Mouse (Mus musculus): ENCODE measurements around the gene Rusc2.

Rusc2 gene

GRCm38 (mm10) chr4:43384541-43384940 lies 2.8 kb downstream of the Rusc2 start:
- no peak for DNase-seq (ENCODE audit: low read depth)

- DNase-seq (ENCODE audit: low read depth) = no peak
These were observed 5.2 kb downstream of the Rusc2 start for GRCm38 (mm10) chr4:43386932-43387331.

DNA sequence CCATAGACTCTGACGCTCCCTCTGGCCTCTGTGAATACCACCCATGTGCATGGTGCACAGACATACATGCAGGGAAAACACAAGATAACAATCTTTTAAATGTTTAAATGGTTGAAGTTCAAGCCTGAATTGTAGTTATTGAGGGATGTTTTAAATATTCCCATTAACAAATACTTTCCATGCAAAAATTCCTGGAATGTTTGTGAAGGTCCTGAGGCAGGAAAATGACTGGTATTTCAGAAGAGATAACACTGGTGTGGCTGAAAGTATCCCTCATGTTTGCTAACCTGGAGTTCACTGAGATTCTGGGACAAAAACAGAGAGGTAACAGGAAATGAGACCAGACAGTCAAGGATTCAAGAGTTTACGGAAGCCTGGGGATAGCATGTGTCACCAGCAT lies 7.6 kb downstream of the Rusc2 start:
- no peak for DNase-seq (ENCODE audit: low read depth)

GRCm38 (mm10) chr4:43389845-43390440 lies 8.2 kb downstream of the Rusc2 start:
- no peak for DNase-seq (ENCODE audit: low read depth)

DNA sequence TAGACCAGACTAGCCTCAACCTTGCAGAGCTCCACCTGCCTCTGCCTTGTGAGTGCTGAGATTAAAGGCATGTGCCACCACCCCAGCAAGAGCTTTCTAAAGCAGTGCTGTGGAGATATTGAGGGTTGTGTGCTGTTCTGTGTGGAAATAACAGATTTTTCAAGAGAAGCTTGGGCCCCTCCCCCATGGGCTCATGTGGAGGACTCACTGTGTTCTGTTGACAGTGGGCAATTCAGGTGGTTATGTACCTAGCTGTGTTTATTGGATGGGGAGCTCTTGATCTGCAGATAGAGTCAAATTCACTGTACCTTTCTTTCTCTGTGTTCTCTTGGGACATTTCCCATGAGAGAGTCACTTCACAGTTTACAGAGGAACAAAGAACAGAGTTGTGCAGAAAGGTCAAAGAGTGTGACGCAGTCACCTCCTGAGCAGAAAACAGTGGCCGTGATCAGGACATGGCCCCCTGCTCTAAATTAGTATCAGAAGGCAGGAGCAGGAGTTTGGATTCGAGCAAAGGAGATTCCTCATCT lies 9.8 kb downstream of the Rusc2 start:
- no peak for DNase-seq (ENCODE audit: low read depth)

GRCm38 (mm10) chr4:43394345-43394891 lies 12.6 kb downstream of the Rusc2 start:
- DNase-seq (ENCODE audit: low read depth) = peak; percentile 96

GRCm38 (mm10) chr4:43395147-43395546 lies 13.4 kb downstream of the Rusc2 start:
- no peak for DNase-seq (ENCODE audit: low read depth)

DNA sequence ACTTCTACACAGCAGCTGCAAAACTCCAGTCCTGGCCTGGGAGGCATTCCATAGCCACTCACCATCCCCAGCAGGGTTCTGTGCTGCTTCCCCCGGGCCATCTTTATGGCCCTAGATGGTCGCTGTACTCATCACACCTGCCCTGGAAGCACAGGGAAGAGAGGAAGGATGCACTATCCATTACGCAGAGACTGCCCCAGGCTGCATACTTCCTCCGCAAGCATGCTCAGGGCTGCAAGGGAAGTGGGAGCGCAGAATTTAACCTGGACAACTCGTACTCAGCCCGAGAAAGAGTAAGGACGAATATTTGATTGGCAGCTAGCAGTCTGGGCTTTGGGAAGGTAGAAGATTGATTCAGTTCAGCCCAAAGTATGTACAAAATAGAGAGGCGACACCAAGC lies 14.1 kb downstream of the Rusc2 start:
- DNase-seq (ENCODE audit: low read depth) = no peak

DNA sequence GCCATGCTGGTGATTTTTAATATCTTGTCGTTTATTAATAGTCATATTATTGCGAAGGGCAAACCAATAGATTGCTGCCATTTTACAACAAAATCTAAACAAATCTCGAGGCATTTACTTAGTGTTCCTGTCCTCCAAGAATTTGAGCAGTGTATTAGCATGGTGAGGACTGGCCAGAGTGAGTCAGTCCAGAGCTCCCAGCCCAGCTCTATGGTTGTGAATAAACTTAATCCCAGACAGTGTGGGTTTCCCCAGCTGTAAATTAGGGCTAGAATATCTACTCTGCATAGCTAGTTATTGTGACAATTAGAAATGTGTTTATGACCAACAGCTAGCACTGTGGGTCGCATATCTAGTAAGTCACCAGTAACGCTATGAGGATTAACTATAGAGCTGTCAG lies 14.6 kb downstream of the Rusc2 start:
- DNase-seq (ENCODE audit: low read depth) = no peak

DNA sequence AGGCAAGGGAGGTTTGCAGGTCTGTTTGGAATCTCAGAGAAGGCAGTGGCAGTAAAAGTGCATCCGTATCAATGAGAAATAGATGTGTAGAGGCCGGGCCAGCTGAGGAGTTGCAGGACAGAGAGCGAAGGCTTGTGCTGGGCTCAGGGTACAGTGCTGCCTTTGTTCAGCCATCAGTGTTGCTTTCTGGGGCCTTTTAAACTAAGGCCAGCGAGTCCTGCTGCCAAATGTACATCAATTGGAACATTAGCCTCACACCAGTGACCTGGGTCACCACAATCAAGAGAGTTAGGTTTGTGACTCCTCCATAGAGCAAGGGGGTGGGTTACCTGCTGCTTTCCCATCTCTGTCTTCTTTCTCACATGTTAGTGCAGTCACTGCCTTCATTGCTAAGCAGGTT lies 16.2 kb downstream of the Rusc2 start:
- DNase-seq (ENCODE audit: low read depth) = no peak

DNA sequence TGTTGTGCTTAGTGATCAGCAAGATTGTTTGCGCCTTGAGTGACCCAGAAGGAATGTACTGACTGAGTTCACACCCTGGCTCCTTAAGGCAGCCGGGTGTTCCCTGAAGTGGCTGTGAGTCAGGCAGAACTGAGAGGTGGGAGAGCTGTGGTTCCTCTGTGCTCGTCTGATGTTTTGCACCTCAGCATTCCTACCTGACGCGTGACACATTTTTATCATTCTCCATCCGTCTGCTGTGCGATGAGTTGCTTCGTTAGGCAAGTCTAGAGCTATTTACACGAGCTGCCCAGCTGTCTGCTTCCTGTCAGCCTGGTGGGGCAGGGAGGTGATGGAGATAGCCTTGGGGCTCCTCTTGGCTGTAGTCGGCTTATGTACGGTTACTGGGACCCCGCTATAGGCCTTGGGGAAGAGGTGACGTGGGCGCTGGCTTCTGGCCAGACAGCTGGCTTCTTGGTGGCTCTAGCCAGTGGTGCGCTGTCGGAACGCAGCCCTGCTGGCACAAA lies 17.1 kb downstream of the Rusc2 start:
- DNase-seq (ENCODE audit: low read depth) = peak; percentile 70

DNA sequence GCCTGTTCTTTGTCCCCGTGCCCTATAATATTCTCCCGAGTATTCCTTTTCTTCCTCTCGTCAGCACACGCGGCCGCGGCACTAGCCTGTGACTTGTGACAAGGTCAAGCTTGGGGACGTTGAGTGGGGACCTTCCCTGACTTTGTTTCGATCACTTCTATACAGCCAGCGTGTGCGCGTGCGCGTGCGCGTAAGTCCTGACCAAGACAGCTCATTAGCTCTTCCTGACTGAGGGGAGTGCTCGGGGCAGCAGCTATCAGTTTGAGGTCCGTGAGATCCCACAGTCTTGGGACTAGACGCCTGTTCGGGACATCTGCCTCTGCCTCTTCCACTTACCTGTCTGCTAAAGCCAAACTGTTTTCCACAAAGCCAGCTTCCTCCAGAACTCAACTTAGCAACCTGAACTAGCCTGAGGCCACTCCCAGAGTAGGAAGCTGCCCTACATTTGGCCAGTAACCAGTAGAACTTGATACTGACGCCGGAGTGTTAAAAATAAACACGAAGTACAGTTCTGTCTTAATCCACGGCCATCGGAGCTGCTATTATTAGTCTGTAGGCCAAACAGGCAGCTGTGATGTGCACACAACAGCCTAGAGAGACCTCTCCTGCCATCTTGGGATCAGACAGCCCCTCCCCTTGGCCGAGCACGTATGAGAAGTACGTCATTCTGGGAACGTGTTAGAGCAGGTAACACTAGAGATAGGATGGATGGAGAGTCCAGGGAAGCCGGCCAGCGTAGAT lies 17.8 kb downstream of the Rusc2 start:
- no peak for DNase-seq (ENCODE audit: low read depth)

- DNase-seq (ENCODE audit: low read depth) = no peak
These were observed 19.2 kb downstream of the Rusc2 start for GRCm38 (mm10) chr4:43400976-43401375.

GRCm38 (mm10) chr4:43401486-43401885 lies 19.7 kb downstream of the Rusc2 start:
- no peak for DNase-seq (ENCODE audit: low read depth)

- DNase-seq (ENCODE audit: low read depth) = no peak
These were observed 20.4 kb downstream of the Rusc2 start for GRCm38 (mm10) chr4:43402212-43402611.

DNA sequence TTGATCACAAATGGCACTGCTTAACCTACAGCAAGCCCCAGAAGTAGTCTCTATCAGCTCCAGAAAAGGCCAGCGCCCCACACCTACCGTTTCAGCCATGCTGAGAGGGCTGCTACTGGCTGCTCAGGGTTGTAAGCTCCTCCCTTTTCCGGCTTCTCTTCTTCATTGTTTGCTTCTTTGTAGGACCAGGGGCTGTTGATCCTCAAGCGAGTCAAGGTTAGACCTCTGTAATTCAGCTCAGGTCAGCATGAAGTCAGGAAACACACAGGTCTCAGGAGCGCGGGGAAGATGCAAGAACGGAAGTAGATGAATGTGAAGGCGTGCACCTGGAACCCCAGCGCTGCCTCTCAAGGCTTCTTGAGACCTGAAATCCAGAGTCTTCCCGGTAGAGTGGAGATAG lies 22.9 kb downstream of the Rusc2 start:
- no peak for DNase-seq (ENCODE audit: low read depth)

DNA sequence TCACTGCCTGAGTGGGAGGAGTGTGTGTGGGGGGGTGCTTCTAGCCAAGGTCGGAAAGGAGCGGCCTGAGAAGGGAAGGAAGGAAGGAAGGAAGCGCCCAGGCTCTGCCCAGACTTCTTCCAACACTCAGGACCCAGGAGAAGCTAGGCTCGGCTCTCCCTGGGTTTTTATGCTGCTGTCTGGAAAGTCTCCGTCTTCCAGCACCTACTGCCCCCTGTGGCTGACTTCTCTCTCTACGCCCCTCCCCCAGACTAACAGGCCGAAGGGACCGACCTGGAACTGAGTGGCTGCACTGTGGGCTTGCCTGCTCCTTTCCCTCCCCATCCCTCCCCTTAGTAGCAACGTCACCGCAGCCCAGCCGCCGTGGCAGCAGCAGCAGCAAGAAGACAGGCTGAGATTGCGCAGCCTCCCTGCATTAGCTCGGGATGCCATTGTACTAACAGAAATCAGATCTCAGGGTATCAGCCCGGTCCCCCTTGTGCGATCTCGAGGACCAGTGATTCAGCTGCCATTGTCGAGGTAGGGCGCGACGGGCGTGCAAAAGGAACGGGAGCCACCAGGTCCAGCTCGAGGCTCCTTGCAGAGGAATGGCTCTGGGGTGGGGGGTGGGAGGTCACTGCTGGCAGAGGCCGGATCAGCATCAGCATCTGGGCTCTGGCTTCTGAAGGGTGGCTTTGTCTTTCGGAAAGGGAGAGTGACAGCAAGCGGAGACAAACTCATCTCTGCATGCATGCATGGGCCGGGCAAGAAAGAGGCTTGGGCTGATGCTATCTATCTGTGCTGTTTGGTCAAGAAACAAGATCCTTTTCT lies 24.6 kb downstream of the Rusc2 start:
- DNase-seq (ENCODE audit: low read depth) = peak; percentile 87

- no peak for DNase-seq (ENCODE audit: low read depth)
These were observed 25.5 kb downstream of the Rusc2 start for GRCm38 (mm10) chr4:43407071-43407920.

GRCm38 (mm10) chr4:43414761-43415160 lies 33.0 kb downstream of the Rusc2 start:
- DNase-seq (ENCODE audit: low read depth) = no peak

DNA sequence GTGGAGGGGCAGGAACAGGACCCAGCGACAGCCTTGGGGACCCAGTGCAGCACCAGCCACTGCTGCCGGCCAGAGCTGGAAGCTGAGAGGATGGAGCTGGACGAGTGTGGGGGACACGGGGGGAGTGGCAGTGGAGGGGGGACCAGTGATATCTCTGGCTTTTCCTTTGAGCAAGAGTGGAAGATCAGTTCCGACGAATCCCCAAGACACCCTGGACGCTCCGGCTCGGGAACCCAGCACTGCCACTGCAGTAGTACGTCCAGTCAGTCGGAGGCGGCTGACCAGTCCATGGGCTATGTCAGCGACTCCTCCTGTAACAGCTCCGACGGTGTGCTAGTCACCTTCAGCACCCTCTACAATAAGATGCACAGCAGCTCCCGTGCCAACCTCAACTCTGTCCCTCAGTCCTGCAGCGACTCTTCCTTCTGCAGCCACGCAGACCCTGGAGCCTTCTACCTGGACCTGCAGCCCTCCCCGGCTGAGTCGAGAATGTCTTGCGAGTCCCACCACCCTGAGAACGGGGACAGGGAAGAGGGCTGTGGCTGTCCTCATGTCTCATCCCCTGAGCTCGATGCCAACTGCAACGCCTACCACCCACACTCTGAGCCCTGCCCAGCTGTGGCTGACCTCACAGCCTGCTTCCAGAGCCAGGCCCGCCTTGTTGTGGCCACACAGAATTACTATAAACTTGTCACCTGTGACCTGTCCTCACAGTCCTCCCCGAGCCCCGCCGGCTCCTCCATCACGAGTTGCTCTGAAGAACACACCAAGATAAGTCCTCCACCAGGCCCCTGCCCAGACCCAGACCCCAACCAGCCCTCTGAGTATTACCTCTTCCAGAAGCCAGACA lies 33.7 kb downstream of the Rusc2 start:
- DNase-seq (ENCODE audit: low read depth) = no peak
